Mouse (Mus musculus) v-Abl transformed pro-B cells (cell line): Measurements from ENCODE around the gene Appl1.

ENCODE experiments used
- in situ Hi-C, 2 experiments: fragments of 400-800 bp; cut with MboI; formaldehyde crosslinking; loops; one replicate each; pipeline ENCODE4 v1.15.1; 2025; ENCODE audit not compliant: unreplicated experiment in 2 of 2

The Appl1 gene

DNA sequence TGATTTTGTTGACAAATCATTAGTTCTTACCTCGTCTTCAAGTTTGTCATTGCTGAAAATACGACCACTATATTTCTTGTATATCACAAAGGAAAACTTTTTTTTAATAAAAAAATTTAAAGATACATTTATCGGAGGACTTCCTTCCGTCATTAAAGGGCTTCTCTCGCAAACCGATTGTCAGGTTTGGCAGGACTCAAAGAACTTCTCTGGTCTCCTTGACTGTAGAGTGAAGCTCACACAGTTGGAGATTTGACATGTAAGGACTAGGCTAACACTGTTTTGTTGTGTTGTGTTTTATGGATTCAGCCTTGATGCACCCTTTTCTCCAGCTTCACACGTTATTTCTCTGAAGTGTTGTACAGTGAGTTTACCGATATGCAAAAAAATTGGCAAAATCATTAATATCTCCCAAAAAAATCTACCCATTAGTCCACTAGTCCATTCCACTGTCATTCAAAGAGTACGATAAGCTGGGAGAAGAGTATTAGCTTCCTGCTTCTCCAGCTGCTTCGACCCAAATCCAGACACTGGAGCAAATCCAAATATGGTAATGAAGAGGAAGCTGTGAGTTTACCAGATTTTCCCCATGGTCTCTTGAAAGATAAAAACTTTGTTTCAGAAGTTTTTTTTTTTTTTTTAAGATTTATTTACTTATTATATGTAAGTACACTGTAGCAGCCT lies at the start of gene Appl1:
Appl1 (minus strand) TSS at position 127 of the 684 bp plus-strand sequence.
- in situ Hi-C loops = no loop called here

DNA sequence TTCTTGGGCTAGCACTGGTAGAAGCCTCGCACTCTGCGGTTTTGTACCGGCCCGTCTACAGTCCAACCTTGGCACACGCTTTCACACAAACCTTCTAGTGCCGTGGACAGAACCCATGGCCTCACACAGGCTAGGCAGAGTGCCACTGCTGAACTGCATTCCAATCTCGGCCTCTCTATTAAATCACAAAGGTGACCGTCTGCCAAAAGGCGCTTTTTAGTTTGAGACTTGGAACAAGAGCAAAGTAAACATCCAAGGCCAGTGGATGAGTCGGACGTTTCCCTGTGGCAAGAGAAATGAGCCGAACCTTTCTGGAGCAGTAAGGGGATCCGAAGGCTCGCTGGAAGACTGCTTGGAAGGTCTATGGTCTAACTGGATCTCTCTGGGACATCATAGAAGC lies 48.8 kb upstream of the Appl1 start:
- in situ Hi-C loops = loop anchor here (5.0 to 10.0 kb wide), 9 partner anchors 33 to 645 kb away; partner anchors contain the start of gene Dnah12 (in 1 of the 2)

DNA sequence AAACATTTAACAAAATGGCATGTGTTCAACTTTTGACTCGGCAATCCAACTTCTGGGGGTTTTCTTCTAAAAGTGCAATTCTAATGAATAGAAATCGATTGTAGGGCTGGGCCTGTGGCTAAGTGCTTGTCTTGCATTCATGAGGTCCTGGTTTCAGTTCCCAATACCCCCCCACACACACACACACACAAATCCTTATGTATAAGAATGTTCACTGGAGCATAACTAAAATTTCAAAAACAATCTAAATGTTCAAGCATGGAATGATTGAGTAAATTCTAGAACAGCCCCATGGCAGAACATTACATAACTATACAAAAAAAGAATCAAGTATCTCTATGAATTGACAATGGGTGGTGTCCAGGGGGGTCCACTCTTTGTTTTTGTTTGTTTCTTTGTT lies 46.9 kb upstream of the Appl1 start:
- in situ Hi-C loops = no loop called here

- in situ Hi-C loops = no loop called here
Measured at GRCm38 (mm10) chr14:27013658-27014057, 42.6 kb upstream of the Appl1 start.

DNA sequence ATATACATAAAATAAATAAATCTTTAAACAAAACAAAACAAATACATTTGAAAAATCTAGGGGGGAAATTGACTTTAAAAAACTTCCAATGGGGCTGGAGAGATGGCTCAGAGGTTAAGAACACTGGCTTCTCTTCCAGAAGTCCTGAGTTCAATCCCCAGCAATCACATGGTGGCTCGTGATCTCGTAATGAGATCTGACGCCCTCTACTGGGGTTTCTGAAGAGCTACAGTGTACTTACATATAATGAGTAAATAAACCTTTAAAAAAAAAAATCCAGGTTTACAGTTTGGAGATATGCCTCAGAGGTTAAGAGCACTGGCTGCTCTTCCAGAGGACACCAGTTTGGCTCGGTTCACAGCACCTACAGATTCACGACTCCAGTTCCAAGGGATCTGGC lies 40.5 kb upstream of the Appl1 start:
- in situ Hi-C loops = no loop called here

DNA sequence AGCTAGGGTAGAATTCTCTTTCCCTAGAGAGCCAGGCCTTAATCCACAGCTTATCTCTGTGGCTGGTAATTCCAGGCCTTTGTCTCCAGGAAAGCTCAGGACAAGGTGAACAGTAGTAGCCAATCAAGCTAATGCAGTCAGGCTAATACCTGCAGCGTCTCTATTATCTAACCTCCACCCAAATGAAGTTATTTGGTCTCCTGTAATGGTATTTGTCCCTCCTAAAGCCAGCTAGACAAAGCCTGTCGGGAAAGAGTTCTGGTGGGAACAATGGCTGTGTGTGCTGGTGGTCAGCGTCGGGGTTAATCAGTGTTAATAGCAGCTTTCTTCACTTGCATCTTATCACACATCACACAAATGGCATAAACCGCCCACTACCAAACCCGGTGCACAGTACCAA lies 34.9 kb upstream of the Appl1 start:
- in situ Hi-C loops = no loop called here

- in situ Hi-C loops = no loop called here
Measured at GRCm38 (mm10) chr14:27004906-27005305, 33.9 kb upstream of the Appl1 start.

DNA sequence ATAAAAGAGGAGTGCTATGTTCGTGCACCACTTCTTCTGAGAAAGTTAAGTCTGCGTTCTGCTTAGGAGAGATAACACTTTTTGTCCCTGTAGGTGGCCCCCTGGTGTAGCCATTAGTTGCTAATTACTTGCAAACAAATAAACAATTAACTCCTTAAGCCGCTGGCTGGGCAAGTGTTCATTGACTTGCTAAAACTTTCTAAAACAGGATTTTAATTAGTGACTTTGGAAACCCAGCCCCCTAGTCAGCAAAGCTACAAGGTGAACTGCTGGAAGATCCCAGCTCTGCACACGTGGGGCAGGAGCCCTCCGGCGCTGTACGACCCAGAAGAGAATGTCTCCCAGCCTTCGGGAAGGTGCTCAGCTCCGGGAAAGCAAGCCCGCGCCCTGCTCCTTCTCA lies 29.4 kb upstream of the Appl1 start:
- in situ Hi-C loops = no loop called here

DNA sequence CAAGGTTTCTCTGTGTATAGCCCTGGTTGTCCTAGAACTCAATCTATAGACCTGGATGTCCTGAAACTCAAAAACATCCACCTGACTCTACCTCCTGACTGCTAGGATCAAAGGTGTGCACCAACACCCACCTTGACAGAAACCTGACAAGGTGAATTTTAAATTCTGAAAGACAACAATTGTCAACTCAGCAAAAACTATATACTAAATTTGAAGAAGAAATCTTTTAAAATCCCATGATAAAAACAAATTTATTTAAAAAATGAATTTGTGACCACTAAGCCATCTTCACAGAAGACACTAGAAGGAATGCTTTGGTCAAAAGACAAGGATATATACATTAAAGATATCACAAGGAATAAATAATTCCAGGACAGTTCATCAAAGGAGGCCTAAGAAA lies 25.2 kb upstream of the Appl1 start:
- in situ Hi-C loops = no loop called here

GRCm38 (mm10) chr14:26994211-26994741 lies 23.2 kb upstream of the Appl1 start, which contains the start of gene Hesx1:
Gene Hesx1, plus strand, starts transcription at chr14:26994416.
- in situ Hi-C loops = no loop called here

GRCm38 (mm10) chr14:26993427-26993826 lies 22.4 kb upstream of the Appl1 start:
- in situ Hi-C loops = no loop called here

GRCm38 (mm10) chr14:26991622-26992021 lies 20.6 kb upstream of the Appl1 start:
- in situ Hi-C loops = no loop called here

DNA sequence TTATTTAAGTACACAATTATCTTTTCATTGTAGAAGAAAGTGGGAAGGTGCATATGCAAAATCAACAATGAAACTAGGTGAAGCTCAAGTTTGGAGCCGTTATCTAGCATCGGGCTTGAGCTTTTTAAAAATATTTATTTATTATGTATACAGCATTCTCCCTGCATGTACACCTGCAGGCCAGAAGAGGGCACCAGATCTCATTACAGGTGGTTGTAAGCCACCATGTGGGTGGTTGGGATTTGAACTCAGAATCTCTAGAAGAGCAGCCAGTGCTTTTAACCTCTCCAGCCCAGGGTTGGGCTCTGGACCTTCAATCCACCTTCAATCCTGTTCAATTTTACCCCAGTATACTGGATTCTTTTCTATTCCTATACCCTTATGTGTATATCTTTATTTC lies 17.7 kb upstream of the Appl1 start:
- in situ Hi-C loops = loop anchor here in 1 of 2 experiments (5.0 kb wide), 1 partner anchor 34 kb away; no protein-coding TSS in a partner anchor

GRCm38 (mm10) chr14:26982150-26982530 lies 11.1 kb upstream of the Appl1 start:
- in situ Hi-C loops = no loop called here

DNA sequence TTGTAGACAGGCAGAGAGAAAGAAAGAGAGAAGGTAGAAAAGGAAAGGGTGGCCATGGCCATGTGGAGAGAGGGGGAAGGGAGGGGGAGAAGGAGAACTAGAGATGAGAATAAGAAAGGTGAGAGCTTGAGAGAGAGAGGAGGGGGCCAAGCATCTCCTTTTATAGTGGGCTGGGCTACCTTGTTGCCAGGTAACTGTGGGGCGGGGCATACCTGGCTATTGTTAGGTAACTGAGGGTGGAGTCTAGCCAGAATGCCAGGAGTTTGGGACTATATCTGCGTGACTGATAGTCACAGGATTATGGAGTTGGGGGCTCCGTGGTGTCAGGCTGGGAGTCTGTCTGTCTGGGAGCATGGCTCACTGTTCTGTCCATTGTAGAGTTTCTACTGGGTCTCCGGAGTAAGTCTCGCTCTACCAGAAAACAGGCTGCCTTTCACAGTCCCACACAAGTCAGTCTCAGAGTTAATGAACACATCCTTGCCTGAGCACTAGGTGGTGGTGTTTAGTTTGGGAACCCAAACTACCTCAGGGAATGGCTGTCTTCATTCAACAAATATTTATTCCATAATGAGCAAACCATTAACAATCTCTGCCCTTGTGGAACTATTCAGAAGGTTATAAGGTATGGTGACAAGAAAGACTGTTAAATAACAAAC lies 10.6 kb upstream of the Appl1 start:
- in situ Hi-C loops = no loop called here

- in situ Hi-C loops = no loop called here
Measured at GRCm38 (mm10) chr14:26981021-26981420, 10.0 kb upstream of the Appl1 start.

GRCm38 (mm10) chr14:26979808-26980207 lies 8.8 kb upstream of the Appl1 start:
- in situ Hi-C loops = no loop called here

DNA sequence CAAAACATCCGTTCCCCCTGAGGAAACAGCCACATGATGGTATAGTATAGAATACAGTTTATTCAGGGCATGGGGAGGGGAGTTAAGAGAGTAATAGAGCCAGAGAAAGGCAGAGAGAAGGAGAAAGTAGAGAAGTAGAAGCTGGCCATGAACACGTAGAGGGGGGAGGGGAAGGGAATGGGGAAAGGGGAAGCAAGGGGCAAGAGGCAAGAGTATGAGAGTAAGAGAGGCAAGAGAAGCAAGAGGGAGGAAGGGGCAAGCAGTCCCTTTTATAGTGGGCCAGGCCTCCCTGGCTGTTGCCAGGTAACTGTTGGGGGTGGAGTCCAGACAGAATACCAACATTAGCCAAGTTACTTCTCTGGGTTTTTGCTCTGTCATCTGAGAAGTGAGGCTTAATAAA lies 6.5 kb upstream of the Appl1 start:
- in situ Hi-C loops = no loop called here

DNA sequence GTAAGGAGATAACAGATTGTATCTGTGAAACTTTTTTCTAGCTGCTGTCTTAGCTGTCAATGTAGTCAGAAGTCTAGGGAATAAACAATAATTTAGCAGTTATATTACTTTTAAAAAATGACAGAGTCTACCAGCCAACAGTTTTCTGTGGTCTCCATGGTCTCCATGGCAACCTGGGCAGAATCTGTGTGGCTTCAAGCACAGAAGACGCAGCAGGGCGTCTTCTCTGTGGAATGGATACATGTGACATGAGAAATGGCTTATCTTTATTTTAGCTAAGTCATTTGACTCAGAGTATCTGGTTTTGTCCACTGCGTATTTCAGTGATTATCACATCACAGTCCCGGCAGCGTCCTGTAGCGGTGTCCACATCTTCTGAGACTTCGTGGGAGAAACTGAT lies 5.2 kb upstream of the Appl1 start:
- in situ Hi-C loops = no loop called here

DNA sequence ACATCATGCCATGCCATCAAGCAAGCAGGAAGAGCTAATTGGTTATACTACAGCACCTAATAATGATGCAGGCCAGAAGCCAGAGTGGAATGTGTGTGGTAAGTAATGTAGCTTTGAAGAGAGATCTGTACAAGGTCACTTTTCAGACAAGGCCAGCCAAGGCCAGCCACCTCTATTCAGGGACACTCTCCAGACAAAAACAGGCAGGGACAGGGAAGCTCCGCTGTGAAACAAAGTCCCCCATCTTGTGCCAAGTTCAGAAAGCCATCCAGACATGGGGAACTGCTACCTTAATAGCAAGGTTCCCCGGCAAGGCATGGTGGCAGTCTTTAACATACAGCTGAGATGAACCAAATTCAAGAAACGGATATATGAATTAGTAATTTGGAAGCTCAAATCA lies 4.5 kb upstream of the Appl1 start:
- in situ Hi-C loops = no loop called here

DNA sequence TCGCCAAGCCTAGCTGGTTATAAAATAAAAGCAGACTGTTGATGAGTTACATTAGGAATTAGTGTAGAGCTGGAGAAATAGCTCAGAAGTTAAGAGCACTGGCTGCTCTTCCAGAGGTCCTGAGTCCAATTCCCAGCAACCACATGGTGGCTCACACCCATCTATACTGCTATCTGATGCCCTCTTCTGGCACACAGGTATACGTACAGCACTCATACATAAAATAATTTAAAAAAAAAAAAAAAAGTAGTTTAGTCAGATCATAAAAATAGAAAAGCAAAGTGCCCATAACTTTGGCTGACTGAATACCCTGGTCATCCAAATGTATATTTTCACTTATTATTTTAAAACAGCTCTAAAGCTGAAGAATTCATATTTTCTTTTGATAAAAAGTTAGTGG lies 2.1 kb upstream of the Appl1 start:
- in situ Hi-C loops = no loop called here

DNA sequence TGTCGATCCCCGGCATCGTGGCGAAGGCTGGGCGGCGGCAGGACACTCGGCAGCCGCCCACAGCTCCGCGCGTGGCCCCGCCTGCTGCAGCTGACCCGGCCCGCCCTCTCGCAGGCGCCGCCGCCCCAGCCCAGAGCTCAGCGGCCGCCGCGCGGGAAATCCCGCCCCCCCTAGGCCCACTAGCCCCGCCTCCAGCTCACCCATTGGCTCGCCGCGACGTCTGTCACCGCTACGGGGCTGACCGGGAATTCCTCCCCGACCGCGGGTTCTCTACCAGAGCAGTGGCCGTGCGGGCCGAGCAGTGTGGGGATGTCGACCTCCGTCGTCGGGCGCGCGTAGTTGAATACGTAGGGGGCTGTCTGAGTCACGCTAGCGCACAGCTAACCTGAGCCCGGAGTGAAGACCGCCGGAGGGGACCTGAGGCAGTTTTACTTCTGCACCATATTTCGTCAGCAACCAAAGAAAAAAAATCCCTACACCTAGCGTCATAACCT lies 546 bp downstream of the Appl1 start:
- in situ Hi-C loops = no loop called here
